Mouse (Mus musculus): ENCODE measurements around the gene Cbs. TPM values are rescaled to one million over a fixed set of nuclear protein-coding genes. Genes with fewer than 3 reads are reported as not detected.
A peak's percentile ranks its signal among the peaks of the same experiment; 100 is the strongest.

The Cbs gene
- total and polyA plus RNA-seq, 3 experiments, result 1.2 to 1.9 (median 1.4) TPM

GRCm38 (mm10) chr17:31559021-31559789 is 77.8 kb downstream of the Cbs start (continued):
- TF ChIP-seq PAX5 (IDR thresholded peaks at IDR 0.05; ENCODE audit: low read length), result no peak
- TF ChIP-seq CHD2 (IDR thresholded peaks at IDR 0.05; ENCODE audit: low read length), result no peak
- no peak for TF ChIP-seq ZNF384 (IDR thresholded peaks at IDR 0.05; ENCODE audit: low read depth, low read length)
- peak; percentile 93 for TF ChIP-seq POLR2AphosphoS2 (IDR thresholded peaks at IDR 0.05; ENCODE audit: low read depth, low read length)
- TF ChIP-seq GABPA (IDR thresholded peaks at IDR 0.05; ENCODE audit: insufficient replicate concordance, low read depth, low read length), result no peak
- peak; percentile 65; the same call in 1 of the 2 replicates for TF ChIP-seq SIN3A (IDR thresholded peaks at IDR 0.05; ENCODE audit: low read length)
- TF ChIP-seq NELFE (IDR thresholded peaks at IDR 0.05; ENCODE audit: low read depth, low read length), result peak; percentile 97
- TF ChIP-seq IRF4 (IDR thresholded peaks at IDR 0.05; ENCODE audit: low read depth, low read length), result no peak
- TF ChIP-seq UBTF (IDR thresholded peaks at IDR 0.05; ENCODE audit: low read depth, low read length), result no peak
- TF ChIP-seq CHD1 (IDR thresholded peaks at IDR 0.05; ENCODE audit: low read depth, low read length), result no peak

Other genes starting within 250 kb of the Cbs start
- 56.2 and 72.4 TPM in 2 replicates for gene Wdr4, start 117.3 kb downstream of the Cbs start, total RNA-seq (2012; rRNA removed)
- 48.3 and 49.0 TPM in 2 replicates for gene Wdr4, start 117.3 kb downstream of the Cbs start, total RNA-seq (2014; rRNA removed)
- 51.4 and 61.7 TPM in 2 replicates for gene Wdr4, start 117.3 kb downstream of the Cbs start, polyA plus RNA-seq (2012; ENCODE audit: insufficient read length, low read depth)
- gene Ndufv3, start 117.1 kb downstream of the Cbs start, total RNA-seq (2012; rRNA removed), result 357 and 409 TPM in 2 replicates
- gene Ndufv3, start 117.1 kb downstream of the Cbs start, total RNA-seq (2014; rRNA removed), result 298 and 303 TPM in 2 replicates
- 272 and 292 TPM in 2 replicates for gene Ndufv3, start 117.1 kb downstream of the Cbs start, polyA plus RNA-seq (2012; ENCODE audit: insufficient read length, low read depth)
- 20.5 TPM in 2 replicates for gene Pknox1, start 72.5 kb downstream of the Cbs start, total RNA-seq (2012; rRNA removed)
- gene Pknox1, start 72.5 kb downstream of the Cbs start, total RNA-seq (2014; rRNA removed), result 22.3 and 25.7 TPM in 2 replicates
- 15.1 and 16.7 TPM in 2 replicates for gene Pknox1, start 72.5 kb downstream of the Cbs start, polyA plus RNA-seq (2012; ENCODE audit: insufficient read length, low read depth)
- gene U2af1, start 21.7 kb upstream of the Cbs start, total RNA-seq (2012; rRNA removed), result 141 and 183 TPM in 2 replicates
- 269 and 286 TPM in 2 replicates for gene U2af1, start 21.7 kb upstream of the Cbs start, total RNA-seq (2014; rRNA removed)
- gene U2af1, start 21.7 kb upstream of the Cbs start, polyA plus RNA-seq (2012; ENCODE audit: insufficient read length, low read depth), result 316 and 391 TPM in 2 replicates
- 0.17 and 0.51 TPM in 2 replicates for gene Cryaa, start 40.6 kb upstream of the Cbs start, total RNA-seq (2012; rRNA removed)
- not detected in 2 replicates for gene Cryaa, start 40.6 kb upstream of the Cbs start, total RNA-seq (2014; rRNA removed)
- gene Cryaa, start 40.6 kb upstream of the Cbs start, polyA plus RNA-seq (2012; ENCODE audit: insufficient read length, low read depth), result not detected in 2 replicates
- gene Sik1, start 218.6 kb upstream of the Cbs start, total RNA-seq (2012; rRNA removed), result 56.7 and 56.9 TPM in 2 replicates
- gene Sik1, start 218.6 kb upstream of the Cbs start, total RNA-seq (2014; rRNA removed), result 16.0 and 17.1 TPM in 2 replicates
- 27.7 and 36.7 TPM in 2 replicates for gene Sik1, start 218.6 kb upstream of the Cbs start, polyA plus RNA-seq (2012; ENCODE audit: insufficient read length, low read depth)

Data from CH12.LX (cell line).